6 mouse cellular contexts compared by ENCODE assay signal in the genomic region with DNA sequence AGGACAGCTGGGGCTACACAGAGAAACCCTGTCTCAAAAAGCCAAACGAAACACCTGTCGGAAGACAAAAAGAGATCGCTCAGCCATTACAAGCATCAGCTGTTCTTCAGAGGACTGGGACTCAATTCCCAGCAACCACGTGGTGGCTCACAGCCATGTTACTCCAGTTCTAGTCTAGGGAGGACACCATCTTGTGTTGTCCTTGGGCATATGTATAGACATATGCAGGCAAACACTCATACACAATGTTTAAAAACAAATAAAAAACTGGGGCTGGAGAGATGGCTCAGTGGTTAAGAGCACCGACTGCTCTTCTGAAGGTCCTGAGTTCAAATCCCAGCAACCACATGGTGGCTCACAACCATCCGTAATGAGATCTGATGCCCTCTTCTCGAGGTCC. TPM values are rescaled to one million over a fixed set of nuclear protein-coding genes. Genes with fewer than 3 reads are reported as not detected.
"Had no signal": no experiment of that assay in that cellular context is flagged by ENCODE, and none has a peak within 500 bp of the region (broad histone marks: within the 10 kb centered on the region; RNA-seq: fewer than 3 reads in every experiment).

No protein-coding gene starts in this region.

RNA-seq across cellular contexts. Expression of a gene that starts 28.7 kb away (rescaled TPM):
- total RNA-seq: megakaryocyte progenitor cell, adult 5-6 weeks; midbrain, postnatal 0 days; monocyte, adult 5-6 weeks had no signal
- polyA plus RNA-seq: midbrain, embryonic 13.5 days; neural tube, embryonic 11.5 days; stomach, embryonic 14.5 days had no signal
